Mouse (Mus musculus) midbrain, embryonic 16.5 days (tissue): ENCODE results near the gene Adh1. TPM values are rescaled to one million over a fixed set of nuclear protein-coding genes. Genes with fewer than 3 reads are reported as not detected.

Source experiments
- ATAC-seq: fragments of 200-750 bp; cut with Nextera tagmentation; 2 replicates; pipeline ENCODE4 v1.8.0; 2017; ENCODE audit warnings: moderate TSS enrichment
- H3K27ac ChIP-seq: fragments of 300-500 bp; sonication (generic); 2 replicates; pipeline ENCODE4 v1.5.1; 2014; ENCODE audit warnings: mild to moderate bottlenecking, low read length, mixed read lengths
- H3K27me3 ChIP-seq: fragments of 300-500 bp; sonication (generic); 2 replicates; pipeline ENCODE4 v1.6.1; 2014; ENCODE audit warnings: low read depth, low read length, mixed read lengths; ENCODE audit not compliant: control insufficient read depth, insufficient read depth
- H3K36me3 ChIP-seq: fragments of 300-500 bp; sonication (generic); 2 replicates; pipeline ENCODE4 v1.6.1; 2014; ENCODE audit warnings: mild to moderate bottlenecking, low read length, moderate library complexity, mixed read lengths; ENCODE audit not compliant: control insufficient read depth, insufficient read depth
- H3K4me1 ChIP-seq: fragments of 300-500 bp; sonication (generic); 2 replicates; pipeline ENCODE4 v1.6.1; 2014; ENCODE audit warnings: mild to moderate bottlenecking, low read length, mixed read lengths; ENCODE audit not compliant: control insufficient read depth, insufficient read depth
- H3K4me2 ChIP-seq: fragments of 300-500 bp; sonication (generic); 2 replicates; pipeline ENCODE4 v1.6.1; 2014; ENCODE audit warnings: mild to moderate bottlenecking, low read length, mixed read lengths
- H3K4me3 ChIP-seq: fragments of 300-500 bp; sonication (generic); 2 replicates; pipeline ENCODE4 v1.5.1; 2014; ENCODE audit warnings: low read depth, mild to moderate bottlenecking, low read length, moderate library complexity, mixed read lengths
- H3K9ac ChIP-seq: fragments of 300-500 bp; sonication (generic); 2 replicates; pipeline ENCODE4 v1.6.1; 2014; ENCODE audit warnings: low read depth, low read length, mixed read lengths
- H3K9me3 ChIP-seq: fragments of 300-500 bp; sonication (generic); replicated peaks from 2 replicates; pipeline ENCODE4 v1.6.1; 2014; ENCODE audit warnings: mild to moderate bottlenecking, low read length, mixed read lengths; ENCODE audit not compliant: control insufficient read depth, poor library complexity, severe bottlenecking
- WGBS: fragments of 180-500 bp; shearing (Covaris S2); extraction: QIAGEN DNeasy Blood & Tissue Kit; methylation state at CpG from one replicate; pipeline ENCODE4 v1.1.7; 2014; 5-methylcytosine and 5-hydroxymethylcytosine counted together
- polyA plus RNA-seq: library from polyadenylated mRNA; unstranded; fragments of >200 nt; fragmentation: Nextera tagmentation; extraction: Ambion mirVana; gene quantifications from 2 replicates; pipeline ENCODE4 v1.2.1, GENCODE M21; 2015

Adh1 gene
- polyA plus RNA-seq, 1 experiment from 2014 or later, result 1.1 TPM

DNA sequence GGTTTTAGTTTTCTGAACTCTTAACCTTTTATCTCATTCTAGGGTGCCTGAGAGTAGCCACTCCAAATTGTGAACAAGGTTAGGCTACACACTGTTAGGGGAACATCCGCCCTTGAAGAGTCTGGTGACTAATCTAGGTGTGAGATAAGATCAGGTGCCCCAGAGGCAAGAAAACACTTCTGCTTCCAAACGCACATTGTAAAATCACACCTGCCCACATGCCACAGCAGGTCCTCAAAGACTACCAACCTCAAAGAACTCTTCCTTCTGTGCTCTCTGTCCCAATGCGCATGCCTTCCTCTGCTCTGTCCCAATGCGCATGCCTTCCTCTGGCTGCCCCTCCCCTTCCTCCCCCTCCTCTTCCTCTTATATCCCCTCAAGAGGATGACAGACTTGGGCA is 73.5 kb downstream of the Adh1 start:
- H3K4me2 ChIP-seq, result no peak overlapping the region
- H3K36me3 ChIP-seq, result no peaks in the 10 kb centered on the region
- no peaks in the 10 kb centered on the region for H3K9me3 ChIP-seq
- WGBS, result 92% methylated on average over 4 of the region's 4 CpGs
- no peaks in the 10 kb centered on the region for H3K27me3 ChIP-seq
- ATAC-seq, result no peak
- H3K4me3 ChIP-seq, result no peak overlapping the region
- no peak overlapping the region for H3K9ac ChIP-seq
- H3K4me1 ChIP-seq, result no peaks in the 10 kb centered on the region
- no peak overlapping the region for H3K27ac ChIP-seq

DNA sequence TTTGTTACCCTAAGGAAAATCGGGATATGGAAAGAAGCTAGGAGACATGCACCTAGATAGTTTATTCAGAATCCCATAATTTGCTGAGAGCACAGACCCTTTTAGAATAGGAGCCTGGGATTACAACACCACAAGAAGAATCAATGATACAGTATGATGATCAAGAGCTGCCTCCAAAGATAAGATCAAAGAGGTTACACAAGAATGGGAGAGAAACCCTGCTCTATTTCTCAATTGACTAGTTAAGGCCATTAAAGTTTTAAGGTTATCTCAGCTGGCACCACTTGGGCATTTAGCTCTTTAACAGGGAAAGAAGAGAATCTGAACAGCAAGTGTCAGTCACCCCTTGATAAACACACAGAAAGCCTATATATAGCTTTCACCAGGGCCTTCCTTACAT is 74.8 kb downstream of the Adh1 start:
- Histone ChIP-seq H3K27me3 (no peaks in the 10 kb centered on the region), H3K4me1 (no peaks in the 10 kb centered on the region), H3K36me3 (no peaks in the 10 kb centered on the region), H3K4me3 (no peak overlapping the region), H3K9me3 (no peaks in the 10 kb centered on the region), H3K9ac (no peak overlapping the region), H3K27ac (no peak overlapping the region), H3K4me2 (no peak overlapping the region)
- 95% methylated on average over 1 of the region's 1 CpGs for WGBS
- no peak for ATAC-seq

- Histone ChIP-seq H3K9me3 (no peaks in the 10 kb centered on the region), H3K9ac (no peak overlapping the region), H3K4me2 (no peak overlapping the region), H3K4me3 (no peak overlapping the region), H3K27ac (no peak overlapping the region), H3K4me1 (no peaks in the 10 kb centered on the region), H3K36me3 (no peaks in the 10 kb centered on the region), H3K27me3 (no peaks in the 10 kb centered on the region)
- ATAC-seq, result no peak
- WGBS, result 63% methylated on average over 3 of the region's 3 CpGs
These were observed 75.4 kb downstream of the Adh1 start for GRCm38 (mm10) chr3:138336104-138336754.

Other genes with a start within 250 kb of the Adh1 start
- 0.06 and 0.08 TPM in 2 replicates for gene 1110002E22Rik, start 195.9 kb upstream of the Adh1 start, polyA plus RNA-seq
- 0.20 and 0.26 TPM in 2 replicates for gene Gm5105, start 193.6 kb upstream of the Adh1 start, polyA plus RNA-seq
- 6.9 and 7.9 TPM in 2 replicates for gene Trmt10a, start 117.5 kb upstream of the Adh1 start, polyA plus RNA-seq
- gene Mttp, start 116.0 kb upstream of the Adh1 start, polyA plus RNA-seq, result 10.2 and 10.3 TPM in 2 replicates
- gene 4930579F01Rik, start 67.2 kb upstream of the Adh1 start, polyA plus RNA-seq, result not detected in 2 replicates
- gene Adh7, start 43.2 kb upstream of the Adh1 start, polyA plus RNA-seq, result 1.3 and 1.6 TPM in 2 replicates
- gene Adh6a, start 52.3 kb downstream of the Adh1 start, polyA plus RNA-seq, result not detected in 2 replicates
- 0.14 and 0.32 TPM in 2 replicates for gene Adh6b, start 80.8 kb downstream of the Adh1 start, polyA plus RNA-seq
- not detected in 2 replicates for gene Adh4, start 154.5 kb downstream of the Adh1 start, polyA plus RNA-seq
- gene Adh5, start 182.1 kb downstream of the Adh1 start, polyA plus RNA-seq, result 192 and 203 TPM in 2 replicates
- 49.2 and 50.2 TPM in 2 replicates for gene Metap1, start 228.5 kb downstream of the Adh1 start, polyA plus RNA-seq